22 mouse cellular contexts compared by ENCODE assay signal in the genomic region with DNA sequence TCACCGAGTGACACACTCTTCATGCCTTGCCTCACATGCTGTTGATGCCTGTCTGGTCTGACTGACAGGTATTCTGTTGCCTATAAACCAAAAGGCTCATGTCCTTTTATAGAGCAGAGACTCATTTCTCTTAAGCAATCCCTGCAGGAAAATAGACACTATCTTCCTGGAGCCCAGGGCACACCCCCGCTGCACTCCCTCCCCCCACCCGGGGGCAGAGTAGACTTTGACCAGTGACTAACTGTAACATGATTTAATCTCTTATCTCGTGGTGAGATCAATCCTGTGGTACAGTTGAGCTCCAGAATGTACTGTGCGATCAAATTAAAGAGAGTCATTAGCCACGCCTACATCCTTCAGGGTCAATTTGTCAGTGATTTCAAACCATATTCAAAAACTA. TPM values are rescaled to one million over a fixed set of nuclear protein-coding genes. Genes with fewer than 3 reads are reported as not detected.
A peak's percentile ranks its signal among the peaks of the same experiment; 100 is the strongest.
DNase-seq lines count a peak whose midpoint lies in the region; ATAC-seq and TF ChIP-seq lines count a peak whose summit lies in the region.
"Had no signal": no experiment of that assay in that cellular context is flagged by ENCODE, and none has a peak within 500 bp of the region (broad histone marks: within the 10 kb centered on the region; RNA-seq: fewer than 3 reads in every experiment).

No protein-coding gene starts in this region.

- H3K27me3 ChIP-seq in intestine, embryonic 16.5 days (replicated peaks; ENCODE audit: control insufficient read depth, insufficient read depth, low read length) = no peaks in the 10 kb centered on the region
- no peaks in the 10 kb centered on the region for H3K27me3 ChIP-seq in liver, embryonic 11.5 days (replicated peaks; ENCODE audit: control insufficient read depth, insufficient read depth, low read length)
- no peaks in the 10 kb centered on the region for H3K27me3 ChIP-seq in liver, postnatal 0 days (ENCODE audit: insufficient read depth, low read length)
- no peaks in the 10 kb centered on the region for H3K27me3 ChIP-seq in hindbrain, embryonic 13.5 days
- H3K27me3 ChIP-seq: embryonic facial prominence, embryonic 12.5 days; forebrain, embryonic 12.5 days; heart, embryonic 12.5 days had no signal

- no peaks in the 10 kb centered on the region for H3K4me1 ChIP-seq in intestine, embryonic 16.5 days (ENCODE audit: control insufficient read depth, insufficient read depth, low read length)
- H3K4me1 ChIP-seq in liver, embryonic 11.5 days (replicated peaks; ENCODE audit: control insufficient read depth, insufficient read depth, low read length) = no peaks in the 10 kb centered on the region
- H3K4me1 ChIP-seq in liver, postnatal 0 days (ENCODE audit: insufficient read depth) = no peaks in the 10 kb centered on the region
- no peaks in the 10 kb centered on the region for H3K4me1 ChIP-seq in hindbrain, embryonic 13.5 days (replicated peaks)
- H3K4me1 ChIP-seq: embryonic facial prominence, embryonic 12.5 days; forebrain, embryonic 12.5 days; heart, embryonic 12.5 days had no signal

- H3K9ac ChIP-seq in intestine, embryonic 16.5 days (ENCODE audit: low read depth, low read length) = no peak overlapping the region
- no peak overlapping the region for H3K9ac ChIP-seq in liver, embryonic 11.5 days (ENCODE audit: low read depth, low read length)
- H3K9ac ChIP-seq in liver, postnatal 0 days (replicated peaks) = no peak overlapping the region
- H3K9ac ChIP-seq in hindbrain, embryonic 13.5 days = no peak overlapping the region
- H3K9ac ChIP-seq: embryonic facial prominence, embryonic 12.5 days; forebrain, embryonic 12.5 days; heart, embryonic 12.5 days; hindbrain, embryonic 14.5 days had no signal

- DNase-seq in urinary bladder, adult 18-20 months (ENCODE audit: low spot score in 2 of 2) = peak; percentile 18 to 48
- no peak for DNase-seq in urinary bladder, postnatal 10 days (ENCODE audit: low spot score)
- no peak for DNase-seq in liver, embryonic 11.5 days (ENCODE audit: low spot score)
- DNase-seq in liver, postnatal 0 days = no peak
- no peak for DNase-seq in kidney, adult 18-20 months
- no peak for DNase-seq in heart, postnatal 14 days
- DNase-seq: adrenal gland, adult 8-10 months; B cell, adult 2 months; cerebellum, adult 11-12 months; cerebellum, adult 9-10 months; cerebellum, postnatal 25 days; gastrocnemius, postnatal 14 days; heart, postnatal 4 days had no signal

- no peak overlapping the region for H3K4me2 ChIP-seq in intestine, embryonic 16.5 days (ENCODE audit: low read depth, low read length)
- no peak overlapping the region for H3K4me2 ChIP-seq in liver, embryonic 11.5 days
- H3K4me2 ChIP-seq in liver, postnatal 0 days (ENCODE audit: low read depth, low read length) = no peak overlapping the region
- H3K4me2 ChIP-seq in hindbrain, embryonic 13.5 days = no peak overlapping the region
- H3K4me2 ChIP-seq: embryonic facial prominence, embryonic 12.5 days; forebrain, embryonic 12.5 days; heart, embryonic 12.5 days; hindbrain, embryonic 14.5 days had no signal

- no peak overlapping the region for H3K4me3 ChIP-seq in intestine, embryonic 16.5 days (ENCODE audit: low read length)
- no peak overlapping the region for H3K4me3 ChIP-seq in liver, embryonic 11.5 days (ENCODE audit: low read depth, low read length)
- no peak overlapping the region for H3K4me3 ChIP-seq in liver, postnatal 0 days (ENCODE audit: low read depth, low read length)
- no peak overlapping the region for H3K4me3 ChIP-seq in hindbrain, embryonic 13.5 days
- H3K4me3 ChIP-seq: embryonic facial prominence, embryonic 12.5 days; forebrain, embryonic 12.5 days; heart, embryonic 12.5 days had no signal

- no peak for TF ChIP-seq CTCF in liver, postnatal 0 days (IDR thresholded peaks at IDR 0.05; ENCODE audit: low read depth)

- WGBS in intestine, embryonic 16.5 days = 63% methylated on average over 6 of the region's 6 CpGs
- 72% methylated on average over 6 of the region's 6 CpGs for WGBS in liver, embryonic 11.5 days
- WGBS in liver, postnatal 0 days (ENCODE audit: insufficient replicate concordance) = 48% methylated on average over 6 of the region's 6 CpGs
- WGBS in hindbrain, embryonic 13.5 days = 86% methylated on average over 6 of the region's 6 CpGs

- intact Hi-C loops in heart, postnatal 14 days (cut with DNase I) = no loop called here

- TF ChIP-seq EP300 in liver, postnatal 0 days (IDR thresholded peaks at IDR 0.05; ENCODE audit: low read depth) = no peak

- H3K27ac ChIP-seq in intestine, embryonic 16.5 days (ENCODE audit: low read length) = no peak overlapping the region
- no peak overlapping the region for H3K27ac ChIP-seq in liver, embryonic 11.5 days (ENCODE audit: low read depth, low read length)
- H3K27ac ChIP-seq in liver, postnatal 0 days (ENCODE audit: low read depth) = no peak overlapping the region
- H3K27ac ChIP-seq in hindbrain, embryonic 13.5 days = no peak overlapping the region
- H3K27ac ChIP-seq: embryonic facial prominence, embryonic 12.5 days; forebrain, embryonic 12.5 days; hindbrain, embryonic 14.5 days had no signal

- H3K36me3 ChIP-seq in intestine, embryonic 16.5 days (ENCODE audit: control insufficient read depth, insufficient read depth, low read length) = no peaks in the 10 kb centered on the region
- no peaks in the 10 kb centered on the region for H3K36me3 ChIP-seq in liver, embryonic 11.5 days (ENCODE audit: control insufficient read depth, insufficient read depth, low read length)
- no peaks in the 10 kb centered on the region for H3K36me3 ChIP-seq in liver, postnatal 0 days (replicated peaks; ENCODE audit: insufficient read depth, low read length)
- no peaks in the 10 kb centered on the region for H3K36me3 ChIP-seq in hindbrain, embryonic 13.5 days
- H3K36me3 ChIP-seq: embryonic facial prominence, embryonic 12.5 days; forebrain, embryonic 12.5 days; G1E; heart, embryonic 12.5 days had no signal

- peak; percentile 97 for ATAC-seq in intestine, embryonic 16.5 days
- 0 out of 2 replicates have a peak, but pooled peaks have one; percentile 46 for ATAC-seq in liver, embryonic 11.5 days (replicated peaks; ENCODE audit: low FRiP score)
- ATAC-seq in liver, postnatal 0 days = peak; percentile 49
- no peak for ATAC-seq in hindbrain, embryonic 13.5 days (ENCODE audit: low FRiP score)
- ATAC-seq: CD4-positive, CD25-positive, alpha-beta regulatory T cell, adult 4 months; forebrain, embryonic 16.5 days had no signal

- H3K9me3 ChIP-seq in intestine, embryonic 16.5 days (ENCODE audit: control insufficient read depth, low read length) = no peaks in the 10 kb centered on the region
- no peaks in the 10 kb centered on the region for H3K9me3 ChIP-seq in liver, embryonic 11.5 days (ENCODE audit: control insufficient read depth, low read length)
- H3K9me3 ChIP-seq in liver, postnatal 0 days (ENCODE audit: low read length) = no peaks in the 10 kb centered on the region
- no peaks in the 10 kb centered on the region for H3K9me3 ChIP-seq in hindbrain, embryonic 13.5 days
- H3K9me3 ChIP-seq: embryonic facial prominence, embryonic 12.5 days; forebrain, embryonic 12.5 days; G1E; heart, embryonic 12.5 days had no signal

RNA-seq across cellular contexts. Expression of gene Rnf180, which starts 18.1 kb away (rescaled TPM):
- 1.9 and 2.4 TPM in 2 replicates for polyA plus RNA-seq in intestine, embryonic 16.5 days (2015; fragmentation: Nextera tagmentation; extraction: Ambion mirVana)
- polyA plus RNA-seq in liver, embryonic 11.5 days (2014; fragmentation: Nextera tagmentation; extraction: Ambion mirVana) = 2.2 and 2.9 TPM in 2 replicates
- polyA plus RNA-seq in liver, postnatal 0 days (2015; fragmentation: Nextera tagmentation; extraction: Ambion mirVana) = 1.0 and 1.1 TPM in 2 replicates
- polyA plus RNA-seq in hindbrain, embryonic 13.5 days (2015; fragmentation: Nextera tagmentation; extraction: Ambion mirVana) = 25.2 and 27.1 TPM in 2 replicates
- total RNA-seq in heart, postnatal 14 days (2021) = under 1 TPM; 0.62 to 0.83 TPM
- polyA plus RNA-seq: CD4-positive, CD25-positive, alpha-beta regulatory T cell, adult 4 months; G1E had no signal

Comparison
In these comparisons a context has a peak if more than half of its experiments do, and no peak if none do; other contexts are left out.
1. DNase-seq: peak in urinary bladder, adult 18-20 months (2 of 2); none in urinary bladder, postnatal 10 days (single experiment), liver, embryonic 11.5 days (single experiment), liver, postnatal 0 days (single experiment), kidney, adult 18-20 months (single experiment) and heart, postnatal 14 days (0 of 2).